Mouse (Mus musculus): ENCODE measurements around the gene Mpp4.

- TF ChIP-seq EP300 (IDR thresholded peaks at IDR 0.05; ENCODE audit: low read depth) (no peak), CTCF (IDR thresholded peaks at IDR 0.05; ENCODE audit: low read depth) (peak; percentile 54)
Observed at GRCm38 (mm10) chr1:59144543-59144942, 18.6 kb downstream of the Mpp4 start.
